Mouse (Mus musculus) neural tube, embryonic 11.5 days (tissue): ENCODE data around the gene Zbtb7b. TPM values are rescaled to one million over a fixed set of nuclear protein-coding genes. Genes with fewer than 3 reads are reported as not detected.

Experiments used
- ATAC-seq: fragments of 200-750 bp; cut with Nextera tagmentation; 2 replicates; pipeline ENCODE4 v1.8.0; 2017; ENCODE audit warnings: moderate number of reproducible peaks, mild to moderate bottlenecking, moderate TSS enrichment, moderate library complexity; ENCODE audit not compliant: insufficient read depth, low FRiP score, low TSS enrichment
- DNase-seq: peaks from one replicate; pipeline ENCODE4 v3.0.0-alpha.2; 2015; ENCODE audit warnings: low spot score
- H3K27ac ChIP-seq: fragments of 300-500 bp; sonication (generic); 2 replicates; pipeline ENCODE4 v1.5.1; 2014; ENCODE audit warnings: low read depth, mild to moderate bottlenecking, low read length
- H3K27me3 ChIP-seq: fragments of 300-500 bp; sonication (generic); 2 replicates; pipeline ENCODE4 v1.6.1; 2014; ENCODE audit warnings: mild to moderate bottlenecking, low read length, mixed read lengths; ENCODE audit not compliant: control insufficient read depth, insufficient read depth
- H3K36me3 ChIP-seq: fragments of 300-500 bp; sonication (generic); 2 replicates; pipeline ENCODE4 v1.6.1; 2014; ENCODE audit warnings: mild to moderate bottlenecking, low read length, moderate library complexity, mixed read lengths; ENCODE audit not compliant: control insufficient read depth, insufficient read depth
- H3K4me1 ChIP-seq: fragments of 300-500 bp; sonication (generic); 2 replicates; pipeline ENCODE4 v1.6.1; 2014; ENCODE audit warnings: low read length, mixed read lengths; ENCODE audit not compliant: control insufficient read depth, insufficient read depth
- H3K4me2 ChIP-seq: fragments of 300-500 bp; sonication (generic); 2 replicates; pipeline ENCODE4 v1.6.1; 2014; ENCODE audit warnings: low read depth, mild to moderate bottlenecking, moderate library complexity
- H3K4me3 ChIP-seq: fragments of 300-500 bp; sonication (generic); 2 replicates; pipeline ENCODE4 v1.5.1; 2014; ENCODE audit warnings: low read depth, low read length
- H3K9ac ChIP-seq: fragments of 300-500 bp; sonication (generic); 2 replicates; pipeline ENCODE4 v1.6.1; 2014; ENCODE audit warnings: mild to moderate bottlenecking, low read length
- H3K9me3 ChIP-seq: fragments of 300-500 bp; sonication (generic); 2 replicates; pipeline ENCODE4 v1.6.1; 2016; ENCODE audit warnings: low read length; ENCODE audit not compliant: control insufficient read depth
- WGBS: fragments of 180-500 bp; shearing (Covaris S2); extraction: QIAGEN DNeasy Blood & Tissue Kit; methylation state at CpG from one replicate; pipeline ENCODE4 v1.1.7; 2014; 5-methylcytosine and 5-hydroxymethylcytosine counted together
- polyA plus RNA-seq: library from polyadenylated mRNA; unstranded; fragments of >200 nt; fragmentation: Nextera tagmentation; extraction: Ambion mirVana; gene quantifications from 2 replicates; pipeline ENCODE4 v1.2.1, GENCODE M21; 2014

Zbtb7b gene
- polyA plus RNA-seq, 1 experiment from 2014 or later, result 0.25 TPM

DNA sequence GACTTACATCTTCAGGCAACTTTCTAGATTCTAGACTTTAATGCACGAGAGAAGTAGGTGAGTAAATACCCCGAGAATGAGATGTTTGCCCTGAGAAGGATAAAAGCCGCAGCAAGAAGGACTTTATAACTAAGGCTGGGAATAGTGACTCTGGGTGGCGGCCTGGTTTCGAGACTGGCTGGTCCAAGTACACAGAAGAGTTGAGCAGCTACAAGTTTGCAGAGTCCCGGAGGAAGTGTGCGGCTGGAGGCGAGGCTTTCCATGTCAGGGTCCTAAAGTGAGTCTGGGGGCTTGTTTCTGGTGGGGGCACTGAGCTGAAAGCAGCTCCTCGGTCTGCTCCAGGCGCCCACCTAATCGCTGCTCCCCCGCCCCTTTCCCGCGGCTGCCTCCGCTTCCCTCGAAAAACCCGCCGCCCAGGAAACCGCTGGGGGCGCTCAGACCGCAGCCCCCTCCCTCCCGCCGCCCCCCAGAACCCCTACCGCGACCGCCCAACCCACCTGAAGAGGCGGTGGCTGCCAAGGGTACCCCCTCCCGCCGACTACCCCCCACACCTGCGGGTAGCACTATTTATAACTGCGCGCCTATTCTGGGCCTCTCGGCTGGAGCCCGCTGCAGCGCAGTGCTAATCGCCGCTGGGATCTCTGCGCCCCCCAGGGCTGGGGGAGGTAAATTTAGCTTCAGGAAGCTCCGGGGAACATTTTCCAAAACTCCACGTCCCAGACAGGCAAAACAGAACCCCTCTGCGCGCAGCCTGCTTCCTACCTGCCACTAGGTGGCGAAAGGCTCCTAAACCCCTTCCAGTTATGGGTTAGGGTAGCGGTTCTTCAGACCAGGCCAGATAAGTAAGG, 1.5 kb upstream of the Zbtb7b start:
- no peak overlapping the region for H3K27ac ChIP-seq
- peak overlapping the region; percentile 99 for H3K4me2 ChIP-seq
- peaks cover 14% of the 10 kb centered on the region for H3K27me3 ChIP-seq
- peak overlapping the region; percentile 51 for H3K4me3 ChIP-seq
- DNase-seq (peak; percentile 78), ATAC-seq (no peak)
- peaks cover 32% of the 10 kb centered on the region for H3K4me1 ChIP-seq
- no peaks in the 10 kb centered on the region for H3K36me3 ChIP-seq
- WGBS, result 1% methylated on average over 39 of the region's 44 CpGs
- H3K9ac ChIP-seq, result peak overlapping the region; percentile 52
- no peaks in the 10 kb centered on the region for H3K9me3 ChIP-seq

DNA sequence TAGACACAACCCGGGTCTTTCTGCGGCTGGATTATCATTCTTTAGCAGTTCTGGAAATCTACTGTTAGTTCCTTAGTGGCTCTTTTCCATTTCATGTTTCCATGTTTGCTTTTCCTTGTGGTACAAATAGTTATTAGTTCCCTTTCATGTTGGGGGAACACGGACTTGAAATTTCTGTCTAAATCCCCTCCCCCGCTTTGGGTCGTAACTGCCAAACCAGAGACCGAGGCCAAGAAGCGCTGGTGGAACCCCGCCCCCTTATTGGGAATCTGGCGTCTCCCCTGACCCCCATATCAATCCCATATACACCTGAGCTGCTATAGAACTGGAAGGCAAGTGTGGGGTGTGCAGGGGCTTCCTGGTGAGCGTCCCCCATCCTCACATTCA, 836 bp upstream of the Zbtb7b start:
- H3K9ac ChIP-seq, result 0 out of 2 replicates have a peak overlapping the region, but pooled peaks have one; percentile 15

DNA sequence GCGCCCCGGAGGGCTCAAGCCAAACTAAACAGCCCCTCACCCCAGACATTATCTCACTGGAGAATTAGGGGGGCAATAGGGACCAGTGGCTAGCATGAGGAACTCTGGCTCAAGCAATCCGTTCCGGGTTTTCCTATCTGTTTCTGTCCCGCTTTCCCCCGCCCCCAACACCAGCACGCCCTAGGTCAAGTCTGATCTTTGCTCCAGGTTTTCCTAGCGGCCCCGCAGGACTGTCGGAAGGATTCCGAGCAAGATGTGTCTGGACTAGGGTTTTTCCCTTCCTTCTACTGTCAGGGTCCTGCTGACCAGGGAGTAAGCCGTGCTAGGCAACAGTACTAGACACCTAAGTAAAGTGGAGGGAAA, 299 bp upstream of the Zbtb7b start:
- DNase-seq, result peak; percentile 84
- Histone ChIP-seq H3K9me3 (no peaks in the 10 kb centered on the region), H3K27me3 (peaks cover 14% of the 10 kb centered on the region), H3K4me2 (peak overlapping the region; percentile 99), H3K9ac (peak overlapping the region; percentile 63), H3K4me3 (peak overlapping the region; percentile 51), H3K36me3 (no peaks in the 10 kb centered on the region), H3K27ac (peak overlapping the region; percentile 5; the same call in 1 of the 2 replicates), H3K4me1 (peaks cover 37% of the 10 kb centered on the region)
- WGBS, result under 1% methylated on average over 11 of the region's 12 CpGs
- ATAC-seq, result no peak

More for the DNA sequence above, 836 bp upstream of the Zbtb7b start:
- DNase-seq (no peak), ATAC-seq (no peak)
- H3K27me3 ChIP-seq, result peaks cover 14% of the 10 kb centered on the region
- H3K4me3 ChIP-seq, result peak overlapping the region; percentile 51
- peaks cover 37% of the 10 kb centered on the region for H3K4me1 ChIP-seq
- 1% methylated on average over 10 of the region's 10 CpGs for WGBS
- no peaks in the 10 kb centered on the region for H3K36me3 ChIP-seq
- H3K4me2 ChIP-seq, result peak overlapping the region; percentile 99
- no peaks in the 10 kb centered on the region for H3K9me3 ChIP-seq
- H3K27ac ChIP-seq, result no peak overlapping the region

GRCm38 (mm10) chr3:89393605-89394004, 971 bp downstream of the Zbtb7b start:
- Histone ChIP-seq H3K27ac (peak overlapping the region; percentile 5; the same call in 1 of the 2 replicates), H3K4me1 (peaks cover 37% of the 10 kb centered on the region), H3K9ac (peak overlapping the region; percentile 63), H3K9me3 (no peaks in the 10 kb centered on the region), H3K4me2 (peak overlapping the region; percentile 99), H3K36me3 (no peaks in the 10 kb centered on the region), H3K27me3 (peaks cover 14% of the 10 kb centered on the region), H3K4me3 (peak overlapping the region; percentile 51)
- under 1% methylated on average over 15 of the region's 15 CpGs for WGBS
- DNase-seq, result peak; percentile 94
- ATAC-seq, result peak; percentile 91

DNA sequence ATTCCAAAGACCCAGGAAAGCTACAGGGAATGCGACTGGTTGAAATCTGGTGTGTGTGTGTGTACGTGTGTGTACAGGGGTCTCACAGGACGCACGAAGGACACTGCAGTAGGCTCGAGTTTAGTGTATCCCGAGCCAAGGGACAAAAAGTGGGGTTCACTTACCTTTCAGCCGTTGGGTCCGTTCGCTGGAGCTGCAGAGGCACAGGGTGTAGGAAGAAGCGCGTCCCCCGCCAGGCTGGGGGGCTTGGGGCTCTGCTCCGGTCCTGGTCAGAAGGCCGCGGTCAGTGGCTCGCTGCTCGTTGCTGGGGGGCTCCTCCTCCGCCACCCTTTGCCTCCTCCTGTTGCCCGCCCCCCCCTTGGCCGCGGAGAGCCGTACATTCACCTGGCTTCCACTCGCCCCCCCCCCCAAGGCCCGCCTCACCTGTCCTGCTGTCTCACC, 1.7 kb downstream of the Zbtb7b start:
- WGBS, result under 1% methylated on average over 17 of the region's 24 CpGs
- H3K4me2 ChIP-seq, result peak overlapping the region; percentile 99
- DNase-seq (peak; percentile 18), ATAC-seq (no peak)
- peaks cover 14% of the 10 kb centered on the region for H3K27me3 ChIP-seq
- H3K4me3 ChIP-seq, result peak overlapping the region; percentile 48
- H3K36me3 ChIP-seq, result no peaks in the 10 kb centered on the region
- no peak overlapping the region for H3K27ac ChIP-seq
- no peaks in the 10 kb centered on the region for H3K9me3 ChIP-seq
- peaks cover 37% of the 10 kb centered on the region for H3K4me1 ChIP-seq
- H3K9ac ChIP-seq, result peak overlapping the region; percentile 39; the same call in 1 of the 2 replicates

DNA sequence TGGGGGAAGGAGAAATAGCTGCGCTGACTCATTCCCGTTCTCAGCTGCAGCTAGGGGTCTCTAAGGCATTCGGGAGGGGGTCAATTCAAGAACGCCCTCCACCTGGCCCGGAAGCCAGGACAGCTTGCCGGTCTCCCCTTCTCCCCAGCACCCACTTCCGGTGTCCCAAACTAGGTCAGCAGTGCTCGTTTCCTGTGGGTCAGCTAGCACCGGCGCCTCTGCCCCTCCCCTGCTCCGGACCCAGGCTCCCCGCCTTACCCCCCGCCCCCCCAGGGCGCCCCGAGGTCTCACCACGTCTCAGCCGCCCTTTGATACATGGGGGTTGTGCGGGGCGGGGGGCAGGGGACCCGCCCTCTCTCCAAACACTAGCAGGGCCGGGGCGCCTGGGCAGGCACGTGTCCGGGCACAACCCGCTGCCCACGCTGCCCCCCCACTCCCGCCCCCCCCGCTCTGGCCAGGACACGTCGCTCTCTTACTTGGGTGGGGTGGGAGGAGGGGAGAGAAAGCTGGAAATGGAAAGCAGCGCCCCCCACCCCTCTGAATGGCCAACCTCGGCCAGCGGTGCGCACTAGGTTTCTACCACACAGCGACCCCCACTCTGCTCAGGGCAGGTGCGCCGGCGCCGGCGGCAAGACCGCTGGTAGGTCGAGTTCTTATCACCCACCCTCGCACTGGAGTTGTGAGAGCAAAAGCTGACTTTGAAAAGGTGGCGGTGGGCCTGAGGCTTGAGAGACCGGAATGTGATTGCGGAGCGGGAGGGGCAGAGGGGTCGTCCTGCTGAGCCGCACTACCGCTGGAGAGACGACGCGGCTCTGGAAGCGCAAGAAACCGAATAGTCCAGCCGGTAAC, 2.7 kb downstream of the Zbtb7b start:
- Histone ChIP-seq H3K36me3 (no peaks in the 10 kb centered on the region), H3K9ac (peak overlapping the region; percentile 56), H3K4me3 (peak overlapping the region; percentile 48), H3K4me1 (peaks cover 37% of the 10 kb centered on the region), H3K27me3 (peaks cover 14% of the 10 kb centered on the region), H3K9me3 (no peaks in the 10 kb centered on the region), H3K4me2 (peak overlapping the region; percentile 99), H3K27ac (no peak overlapping the region)
- ATAC-seq (no peak), DNase-seq (peak; percentile 48)
- under 1% methylated on average over 49 of the region's 56 CpGs for WGBS

DNA sequence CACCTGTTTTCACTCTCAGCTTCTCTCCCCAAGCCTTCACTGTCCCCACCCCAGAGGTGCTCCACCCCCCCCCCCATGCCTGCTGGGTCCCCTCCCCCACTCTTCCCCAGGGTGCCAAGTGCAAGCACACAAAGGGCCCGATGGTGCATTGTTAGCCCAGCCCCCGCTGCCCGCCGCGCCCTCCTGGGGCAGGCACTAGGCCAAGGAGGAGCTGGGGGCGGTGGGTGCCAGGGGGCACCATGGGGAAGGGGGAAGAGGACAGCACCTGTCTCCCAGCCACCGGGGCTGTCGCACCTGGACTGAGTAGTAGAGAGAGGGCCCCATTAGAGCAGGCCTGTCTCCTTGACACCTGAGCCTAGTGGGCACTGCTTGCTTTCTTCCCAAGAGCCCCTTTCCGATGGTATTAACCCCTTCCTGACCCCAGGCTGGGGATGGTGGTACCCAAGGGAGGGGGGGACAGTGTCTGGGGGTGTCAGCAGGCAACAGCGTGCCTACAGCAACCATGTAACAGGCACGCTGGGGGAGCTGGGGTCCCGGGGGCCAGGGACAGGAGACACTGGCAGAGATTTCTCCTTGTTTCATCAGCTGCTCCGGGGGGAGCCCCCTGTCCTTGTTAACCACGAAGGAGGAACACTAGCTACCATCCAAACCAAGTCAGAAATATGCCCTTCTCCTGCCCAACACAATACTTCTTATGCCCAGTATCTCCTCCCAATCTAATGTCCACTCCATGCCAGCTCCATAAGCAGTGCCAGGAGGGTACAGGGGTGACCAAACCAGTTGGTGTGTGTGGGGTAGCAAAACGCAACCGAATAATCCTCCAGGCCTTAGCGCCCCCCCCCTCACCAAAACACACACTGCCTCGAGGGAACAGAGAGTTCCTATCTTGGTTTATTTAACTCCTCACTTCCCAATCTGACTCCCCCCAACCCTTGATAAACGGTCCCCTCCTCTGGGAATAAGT, 3.6 kb downstream of the Zbtb7b start:
- peak overlapping the region; percentile 56 for H3K9ac ChIP-seq
- 13% methylated on average over 19 of the region's 19 CpGs for WGBS
- peaks cover 13% of the 10 kb centered on the region for H3K27me3 ChIP-seq
- peak overlapping the region; percentile 99 for H3K4me2 ChIP-seq
- H3K27ac ChIP-seq, result no peak overlapping the region
- H3K9me3 ChIP-seq, result no peaks in the 10 kb centered on the region
- peaks cover 31% of the 10 kb centered on the region for H3K4me1 ChIP-seq
- no peaks in the 10 kb centered on the region for H3K36me3 ChIP-seq
- peak overlapping the region; percentile 48 for H3K4me3 ChIP-seq
- DNase-seq (no peak), ATAC-seq (no peak)

GRCm38 (mm10) chr3:89390111-89390515, 4.5 kb downstream of the Zbtb7b start:
- H3K27me3 ChIP-seq, result peaks cover 8% of the 10 kb centered on the region

More at GRCm38 (mm10) chr3:89390111-89390515, 4.5 kb downstream of the Zbtb7b start:
- DNase-seq (no peak), ATAC-seq (no peak)
- Histone ChIP-seq H3K27ac (no peak overlapping the region), H3K4me3 (no peak overlapping the region), H3K36me3 (no peaks in the 10 kb centered on the region), H3K4me1 (peaks cover 26% of the 10 kb centered on the region), H3K4me2 (no peak overlapping the region), H3K9ac (no peak overlapping the region), H3K9me3 (no peaks in the 10 kb centered on the region)
- 73% methylated on average over 5 of the region's 5 CpGs for WGBS
